Mouse (Mus musculus) kidney, embryonic 15.5 days (tissue): Measurements from ENCODE around the gene Mysm1. TPM values are rescaled to one million over a fixed set of nuclear protein-coding genes. Genes with fewer than 3 reads are reported as not detected.

ENCODE experiments used
- ATAC-seq: fragments of 200-750 bp; cut with Nextera tagmentation; replicated peaks from 2 replicates; pipeline ENCODE4 v1.8.0; 2017; ENCODE audit warnings: moderate TSS enrichment; ENCODE audit not compliant: low FRiP score
- H3K27ac ChIP-seq: fragments of 300-500 bp; sonication (generic); 2 replicates; pipeline ENCODE4 v1.5.1; 2015; ENCODE audit warnings: mild to moderate bottlenecking, inconsistent platforms
- H3K27me3 ChIP-seq: fragments of 300-500 bp; sonication (generic); 2 replicates; pipeline ENCODE4 v1.6.1; 2015; ENCODE audit warnings: inconsistent platforms
- H3K36me3 ChIP-seq: fragments of 300-500 bp; sonication (generic); 2 replicates; pipeline ENCODE4 v1.6.1; 2015; ENCODE audit warnings: inconsistent platforms
- H3K4me1 ChIP-seq: fragments of 300-500 bp; sonication (generic); 2 replicates; pipeline ENCODE4 v1.6.1; 2015; ENCODE audit warnings: inconsistent platforms
- H3K4me2 ChIP-seq: fragments of 300-500 bp; sonication (generic); 2 replicates; pipeline ENCODE4 v1.6.1; 2015; ENCODE audit warnings: moderate library complexity, mild to moderate bottlenecking, inconsistent platforms
- H3K4me3 ChIP-seq: fragments of 300-500 bp; sonication (generic); replicated peaks from 2 replicates; pipeline ENCODE4 v1.5.1; 2015; ENCODE audit warnings: mild to moderate bottlenecking, inconsistent platforms
- H3K9ac ChIP-seq: fragments of 300-500 bp; sonication (generic); 2 replicates; pipeline ENCODE4 v1.6.1; 2015; ENCODE audit warnings: mild to moderate bottlenecking, inconsistent platforms
- H3K9me3 ChIP-seq: fragments of 300-500 bp; sonication (generic); replicated peaks from 2 replicates; pipeline ENCODE4 v1.6.1; 2016; ENCODE audit warnings: inconsistent platforms
- WGBS: fragments of 180-500 bp; shearing (Covaris S2); methylation state at CpG from one replicate; pipeline ENCODE4 v1.1.7; 2015; ENCODE audit warnings: mixed read lengths; 5-methylcytosine and 5-hydroxymethylcytosine counted together
- polyA plus RNA-seq: library from polyadenylated mRNA; unstranded; fragments of >200 nt; fragmentation: Nextera tagmentation; extraction: Ambion mirVana; gene quantifications from 2 replicates; pipeline ENCODE4 v1.2.1, GENCODE M21; 2015

Mysm1 gene
- polyA plus RNA-seq, 1 experiment from 2014 or later = 28.2 TPM

DNA sequence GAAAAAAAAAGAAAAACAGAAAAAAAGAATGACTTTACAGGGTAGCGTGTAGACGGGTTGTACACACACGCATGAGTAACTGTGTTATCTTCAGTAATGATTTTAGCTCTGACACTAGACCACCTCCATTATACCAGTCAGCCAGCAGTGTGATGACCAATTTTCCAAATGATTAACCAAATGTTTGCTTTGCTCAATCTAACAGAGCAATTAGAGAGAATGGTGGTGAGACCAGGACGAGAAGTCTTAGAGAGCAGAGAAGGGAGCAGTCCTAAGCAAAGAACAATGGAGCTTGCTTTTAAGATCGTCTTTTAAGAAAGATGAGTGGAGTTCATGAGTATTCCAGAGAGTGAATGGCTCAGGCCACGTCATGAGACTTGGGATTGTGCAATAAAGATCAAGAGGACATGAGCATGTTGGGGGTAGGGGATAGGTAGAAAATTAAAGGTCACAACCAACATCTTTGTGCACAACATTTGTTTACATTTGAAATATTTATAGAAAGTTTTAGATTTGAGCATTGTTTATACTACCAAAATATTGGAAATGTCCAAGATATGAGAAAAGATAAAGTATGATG, 26.4 kb upstream of the Mysm1 start:
- WGBS = 68% methylated on average over 6 of the region's 6 CpGs
- no peaks in the 10 kb centered on the region for H3K36me3 ChIP-seq
- no peak overlapping the region for H3K4me3 ChIP-seq
- H3K9ac ChIP-seq = no peak overlapping the region
- no peaks in the 10 kb centered on the region for H3K27me3 ChIP-seq
- no peaks in the 10 kb centered on the region for H3K4me1 ChIP-seq
- no peak overlapping the region for H3K4me2 ChIP-seq
- no peak overlapping the region for H3K27ac ChIP-seq
- H3K9me3 ChIP-seq = no peaks in the 10 kb centered on the region
- ATAC-seq = no peak

- Histone ChIP-seq H3K36me3 (no peaks in the 10 kb centered on the region), H3K9me3 (no peaks in the 10 kb centered on the region), H3K27ac (no peak overlapping the region), H3K27me3 (no peaks in the 10 kb centered on the region), H3K4me1 (no peaks in the 10 kb centered on the region), H3K4me2 (no peak overlapping the region), H3K4me3 (no peak overlapping the region), H3K9ac (no peak overlapping the region)
- no peak for ATAC-seq
- 51% methylated on average over 6 of the region's 6 CpGs for WGBS
Observed at GRCm38 (mm10) chr4:95001043-95001775, 22.3 kb upstream of the Mysm1 start.

DNA sequence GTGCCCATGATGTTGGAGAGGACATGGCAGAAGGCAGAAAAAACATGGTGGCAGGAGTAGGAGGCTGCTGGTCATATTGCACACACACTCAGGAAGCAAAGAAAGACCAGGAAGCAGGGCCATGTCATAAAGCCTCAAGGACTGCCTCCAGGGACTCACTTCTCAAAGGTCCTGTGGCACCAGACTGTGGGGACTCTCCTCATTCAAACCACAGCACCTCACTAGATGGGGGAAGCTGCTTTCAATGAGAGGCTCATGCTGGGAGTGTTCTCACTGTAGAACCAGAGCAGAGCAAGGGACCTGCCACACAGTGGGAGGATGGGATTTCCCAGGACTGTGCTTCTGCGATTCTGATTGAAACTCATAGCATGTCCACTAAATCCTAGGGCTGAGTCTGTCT, 21.2 kb upstream of the Mysm1 start:
- no peak overlapping the region for H3K4me2 ChIP-seq
- no peaks in the 10 kb centered on the region for H3K36me3 ChIP-seq
- 96% methylated on average over 1 of the region's 1 CpGs for WGBS
- no peaks in the 10 kb centered on the region for H3K9me3 ChIP-seq
- no peak for ATAC-seq
- H3K9ac ChIP-seq = no peak overlapping the region
- no peak overlapping the region for H3K27ac ChIP-seq
- no peak overlapping the region for H3K4me3 ChIP-seq
- H3K4me1 ChIP-seq = no peaks in the 10 kb centered on the region
- no peaks in the 10 kb centered on the region for H3K27me3 ChIP-seq

DNA sequence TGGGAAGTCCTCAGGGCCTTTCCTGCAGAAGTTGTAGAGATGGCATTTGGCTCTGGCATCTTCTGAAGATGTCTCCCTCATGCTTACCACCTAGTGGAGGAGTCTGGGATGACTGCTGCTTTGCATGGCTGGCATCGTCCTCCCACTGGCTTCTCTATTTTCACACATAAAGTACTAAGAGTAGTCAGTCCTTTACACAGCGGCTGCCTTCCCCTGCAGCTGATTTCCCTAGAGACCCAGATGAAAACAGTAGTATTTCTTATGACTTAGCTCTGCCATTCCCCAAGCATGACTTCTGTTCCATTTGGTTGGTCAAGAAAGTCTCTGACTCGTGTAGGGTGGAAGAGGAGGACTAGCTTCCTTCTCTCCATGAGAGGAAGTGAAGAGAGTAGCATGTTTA, 20.3 kb upstream of the Mysm1 start:
- Histone ChIP-seq H3K4me1 (no peaks in the 10 kb centered on the region), H3K27ac (no peak overlapping the region), H3K9me3 (no peaks in the 10 kb centered on the region), H3K4me3 (no peak overlapping the region), H3K27me3 (no peaks in the 10 kb centered on the region), H3K4me2 (no peak overlapping the region), H3K36me3 (no peaks in the 10 kb centered on the region), H3K9ac (no peak overlapping the region)
- 43% methylated on average over 3 of the region's 3 CpGs for WGBS
- ATAC-seq = no peak

DNA sequence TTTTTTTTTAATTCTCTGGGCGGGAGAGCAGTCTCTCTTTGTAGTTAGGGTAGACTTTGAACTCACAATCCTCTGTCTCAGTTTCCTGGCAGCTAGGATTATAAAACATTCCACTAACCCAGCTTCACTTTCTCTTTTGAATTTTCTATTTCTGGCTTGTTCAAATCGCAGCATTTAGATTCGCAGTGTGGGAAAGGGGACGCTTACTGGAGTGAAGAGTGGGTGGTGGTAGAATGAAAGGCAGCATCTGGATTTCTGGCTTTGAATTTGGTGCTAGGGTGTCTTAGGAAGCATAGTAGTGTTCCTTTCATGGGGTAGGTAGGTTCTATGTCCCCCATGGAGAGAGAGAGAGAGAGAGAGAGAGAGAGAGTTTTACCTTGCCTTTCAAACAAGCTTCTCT, 17.0 kb upstream of the Mysm1 start:
- Histone ChIP-seq H3K36me3 (no peaks in the 10 kb centered on the region), H3K4me3 (no peak overlapping the region), H3K27ac (no peak overlapping the region), H3K9me3 (no peaks in the 10 kb centered on the region), H3K4me2 (no peak overlapping the region), H3K9ac (no peak overlapping the region), H3K4me1 (no peaks in the 10 kb centered on the region), H3K27me3 (no peaks in the 10 kb centered on the region)
- no peak for ATAC-seq
- 84% methylated on average over 4 of the region's 4 CpGs for WGBS

DNA sequence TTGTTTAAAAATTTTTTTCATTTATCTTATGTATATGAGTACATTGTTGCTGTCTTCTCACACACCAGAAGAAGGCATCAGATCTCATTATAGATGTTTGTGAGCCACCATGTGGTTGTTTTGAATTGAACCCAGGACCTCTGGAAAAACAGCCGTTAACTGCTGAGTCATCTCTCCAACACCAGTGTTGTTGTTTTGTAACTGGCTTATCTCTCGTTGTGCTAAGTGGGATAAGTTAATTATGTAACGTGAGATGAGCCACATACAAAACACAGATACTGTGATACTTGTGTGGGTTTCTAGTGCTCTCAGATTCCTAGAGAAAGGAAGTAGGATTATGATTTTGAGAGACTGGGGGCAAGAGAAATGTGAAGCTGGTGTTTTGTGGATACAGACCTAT, 11.3 kb upstream of the Mysm1 start:
- ATAC-seq = no peak
- Histone ChIP-seq H3K36me3 (no peaks in the 10 kb centered on the region), H3K4me2 (no peak overlapping the region), H3K27ac (no peak overlapping the region), H3K4me1 (no peaks in the 10 kb centered on the region), H3K27me3 (no peaks in the 10 kb centered on the region), H3K9ac (no peak overlapping the region), H3K4me3 (no peak overlapping the region), H3K9me3 (no peaks in the 10 kb centered on the region)
- WGBS = 52% methylated on average over 3 of the region's 3 CpGs

DNA sequence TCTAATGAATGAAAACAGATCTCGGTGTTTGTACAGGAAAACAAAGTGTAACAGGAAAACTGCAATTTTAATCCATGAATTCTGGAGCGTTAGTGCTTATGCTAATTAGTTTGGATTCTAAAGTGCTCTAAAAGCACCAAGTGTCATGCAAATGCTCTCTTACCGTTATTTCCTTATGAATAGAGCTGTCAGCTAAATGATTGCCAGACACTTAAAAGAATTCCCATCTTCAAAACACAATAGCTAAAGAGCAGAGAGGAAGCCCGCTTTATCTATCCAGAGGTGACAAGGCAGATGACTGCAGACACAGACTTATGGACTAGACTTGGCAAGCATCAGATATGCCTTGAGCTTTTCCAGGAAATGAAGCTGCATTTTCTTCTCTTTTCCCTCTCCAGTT, 8.8 kb upstream of the Mysm1 start:
- Histone ChIP-seq H3K9me3 (no peaks in the 10 kb centered on the region), H3K27ac (no peak overlapping the region), H3K27me3 (no peaks in the 10 kb centered on the region), H3K4me1 (no peaks in the 10 kb centered on the region), H3K9ac (no peak overlapping the region), H3K36me3 (no peaks in the 10 kb centered on the region), H3K4me3 (no peak overlapping the region), H3K4me2 (no peak overlapping the region)
- ATAC-seq = no peak
- WGBS = 51% methylated on average over 4 of the region's 4 CpGs

GRCm38 (mm10) chr4:94979500-94979915, 608 bp upstream of the Mysm1 start:
- H3K27ac ChIP-seq = peak overlapping the region; percentile 88
- H3K4me3 ChIP-seq = peak overlapping the region; percentile 96
- ATAC-seq = no peak
- 44% methylated on average over 4 of the region's 4 CpGs for WGBS
- peak overlapping the region; percentile 93 for H3K9ac ChIP-seq
- no peaks in the 10 kb centered on the region for H3K27me3 ChIP-seq
- no peaks in the 10 kb centered on the region for H3K9me3 ChIP-seq
- peak overlapping the region; percentile 74 for H3K4me2 ChIP-seq
- H3K36me3 ChIP-seq = peaks cover 12% of the 10 kb centered on the region
- H3K4me1 ChIP-seq = peaks cover 16% of the 10 kb centered on the region

GRCm38 (mm10) chr4:94973321-94973720, 5.6 kb downstream of the Mysm1 start:
- Histone ChIP-seq H3K4me1 (peaks cover 12% of the 10 kb centered on the region), H3K9me3 (no peaks in the 10 kb centered on the region), H3K9ac (no peak overlapping the region), H3K27ac (no peak overlapping the region), H3K4me3 (no peak overlapping the region), H3K27me3 (no peaks in the 10 kb centered on the region), H3K36me3 (peaks cover 51% of the 10 kb centered on the region), H3K4me2 (no peak overlapping the region)
- ATAC-seq = no peak
- 91% methylated on average over 2 of the region's 2 CpGs for WGBS

- ATAC-seq = no peak
- Histone ChIP-seq H3K9ac (no peak overlapping the region), H3K36me3 (peaks cover 73% of the 10 kb centered on the region), H3K27ac (no peak overlapping the region), H3K27me3 (no peaks in the 10 kb centered on the region), H3K9me3 (no peaks in the 10 kb centered on the region), H3K4me1 (no peaks in the 10 kb centered on the region), H3K4me3 (no peak overlapping the region), H3K4me2 (no peak overlapping the region)
- 77% methylated on average over 3 of the region's 3 CpGs for WGBS
Observed at GRCm38 (mm10) chr4:94952773-94953172, 26.1 kb downstream of the Mysm1 start.

- Histone ChIP-seq H3K36me3 (peaks cover 54% of the 10 kb centered on the region), H3K4me3 (no peak overlapping the region), H3K4me1 (no peaks in the 10 kb centered on the region), H3K27ac (peak overlapping the region; percentile 84), H3K27me3 (no peaks in the 10 kb centered on the region), H3K9ac (no peak overlapping the region), H3K4me2 (peak overlapping the region; percentile 30; the same call in 1 of the 2 replicates), H3K9me3 (no peaks in the 10 kb centered on the region)
- peak; percentile 96 for ATAC-seq
- 52% methylated on average over 11 of the region's 11 CpGs for WGBS
Observed at GRCm38 (mm10) chr4:94941221-94941855, 37.6 kb downstream of the Mysm1 start.

DNA sequence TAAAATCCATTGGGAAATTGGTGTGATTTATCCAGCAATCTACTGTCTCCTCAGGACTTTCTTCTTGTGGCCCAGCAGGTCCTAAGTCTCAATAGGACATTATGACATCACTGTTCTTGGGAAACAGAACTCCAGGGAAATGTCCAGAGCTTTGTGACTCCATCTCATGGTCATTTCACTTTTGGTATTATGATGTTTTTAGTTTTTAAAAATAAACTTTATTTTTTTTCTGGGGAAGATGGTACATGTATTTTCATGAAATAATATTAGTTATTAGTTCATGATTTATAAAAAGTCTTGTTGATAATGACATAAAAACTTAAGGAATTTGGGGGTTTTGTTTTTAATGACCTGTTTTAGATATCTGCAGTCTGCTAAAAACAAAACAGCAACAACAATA, 50.2 kb downstream of the Mysm1 start, which contains the start of gene Eqtn:
Eqtn (minus strand) TSS at position 101 of the 400 bp plus-strand sequence.
- no peak within 1 kb of the TSS for H3K9ac ChIP-seq
- no peaks in the 10 kb centered on the region for H3K36me3 ChIP-seq
- H3K4me2 ChIP-seq = no peak within 1 kb of the TSS
- no peak within 1 kb of the TSS for H3K27ac ChIP-seq
- no peak within 1 kb of the TSS for H3K4me3 ChIP-seq
- no peaks in the 10 kb centered on the region for H3K27me3 ChIP-seq
- ATAC-seq = no peak
- no peaks in the 10 kb centered on the region for H3K9me3 ChIP-seq
- H3K4me1 ChIP-seq = no peaks in the 10 kb centered on the region
